Mouse (Mus musculus) heart, embryonic 15.5 days (tissue): ENCODE data around the gene Tcf12. TPM values are rescaled to one million over a fixed set of nuclear protein-coding genes. Genes with fewer than 3 reads are reported as not detected.

Experiments used
- ATAC-seq: fragments of 200-750 bp; cut with Nextera tagmentation; replicated peaks from 2 replicates; pipeline ENCODE4 v1.8.0; 2017; ENCODE audit warnings: low read depth, moderate TSS enrichment; ENCODE audit not compliant: insufficient number of reproducible peaks, insufficient read depth, low FRiP score
- H3K27ac ChIP-seq: fragments of 300-500 bp; sonication (generic); 2 replicates; pipeline ENCODE4 v1.5.1; 2015; ENCODE audit warnings: mild to moderate bottlenecking, inconsistent platforms
- H3K27me3 ChIP-seq: fragments of 300-500 bp; sonication (generic); 2 replicates; pipeline ENCODE4 v1.6.1; 2015; ENCODE audit warnings: inconsistent platforms
- H3K36me3 ChIP-seq: fragments of 300-500 bp; sonication (generic); 2 replicates; pipeline ENCODE4 v1.6.1; 2015; ENCODE audit warnings: mild to moderate bottlenecking, inconsistent platforms
- H3K4me1 ChIP-seq: fragments of 300-500 bp; sonication (generic); replicated peaks from 2 replicates; pipeline ENCODE4 v1.6.1; 2015; ENCODE audit warnings: inconsistent platforms
- H3K4me2 ChIP-seq: fragments of 300-500 bp; sonication (generic); 2 replicates; pipeline ENCODE4 v1.6.1; 2015; ENCODE audit warnings: inconsistent platforms, mild to moderate bottlenecking, moderate library complexity
- H3K4me3 ChIP-seq: fragments of 300-500 bp; sonication (generic); 2 replicates; pipeline ENCODE4 v1.5.1; 2015; ENCODE audit warnings: mild to moderate bottlenecking, inconsistent platforms
- H3K9ac ChIP-seq: fragments of 300-500 bp; sonication (generic); 2 replicates; pipeline ENCODE4 v1.6.1; 2015; ENCODE audit warnings: mild to moderate bottlenecking, inconsistent platforms
- H3K9me3 ChIP-seq: fragments of 300-500 bp; sonication (generic); replicated peaks from 2 replicates; pipeline ENCODE4 v1.6.1; 2016; ENCODE audit warnings: inconsistent platforms
- WGBS: fragments of 180-500 bp; shearing (Covaris S2); methylation state at CpG from one replicate; pipeline ENCODE4 v1.1.7; 2015; ENCODE audit warnings: mixed read lengths; 5-methylcytosine and 5-hydroxymethylcytosine counted together
- microRNA-seq: library from miRNA; unstranded; fragments of <30 nt; microRNA quantifications from one replicate; pipeline ENCODE4, GENCODE M21; 2016
- polyA plus RNA-seq: library from polyadenylated mRNA; unstranded; fragments of >200 nt; fragmentation: Nextera tagmentation; extraction: Ambion mirVana; gene quantifications from 2 replicates; pipeline ENCODE4 v1.2.1, GENCODE M21; 2015

Gene Tcf12
- polyA plus RNA-seq, 1 experiment from 2014 or later = 29.4 TPM

DNA sequence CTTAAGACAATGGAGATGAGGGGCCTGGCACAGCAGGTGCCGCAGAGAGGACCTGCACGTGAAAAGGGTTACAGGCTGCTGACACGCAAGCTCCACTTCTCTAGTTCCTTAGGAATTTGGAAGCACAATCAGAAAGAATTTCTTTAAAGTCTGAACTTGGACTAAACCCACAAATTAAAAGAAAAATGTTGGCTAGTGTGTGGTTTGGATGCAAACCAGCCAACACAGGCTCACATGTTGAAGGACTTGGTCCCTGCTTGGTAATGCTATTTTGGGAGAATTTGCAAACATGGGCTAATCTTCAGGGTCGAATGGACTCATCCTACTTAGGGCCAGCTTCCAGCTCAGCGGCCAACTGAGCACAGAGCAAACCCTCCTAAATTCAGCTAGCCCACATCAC lies 313.5 kb downstream of the Tcf12 start:
- Histone ChIP-seq H3K4me2 (no peak overlapping the region), H3K36me3 (no peaks in the 10 kb centered on the region), H3K27ac (no peak overlapping the region), H3K9ac (no peak overlapping the region), H3K27me3 (0 out of 2 replicates have a peak, but pooled peaks cover 4% of the 10 kb centered on the region), H3K9me3 (no peaks in the 10 kb centered on the region), H3K4me1 (0 out of 2 replicates have a peak, but pooled peaks cover 10% of the 10 kb centered on the region), H3K4me3 (no peak overlapping the region)
- ATAC-seq = no peak
- 67% methylated on average over 5 of the region's 5 CpGs for WGBS

Small RNAs within 50 kb of the gene (microRNA-seq; reads per million reads assigned to microRNA genes)
- not detected for gene Gm27450

Other genes starting within 250 kb of the Tcf12 start
- 21.3 and 24.7 TPM in 2 replicates for gene Zfp280d, start 163.0 kb upstream of the Tcf12 start, polyA plus RNA-seq